In genomic region chr9:61279044-61279543, GRCm38 (mm10) we compare ENCODE assay signal across 10 mouse cellular contexts.
A peak's percentile ranks its signal among the peaks of the same experiment; 100 is the strongest.
DNase-seq lines count a peak whose midpoint lies in the region; ATAC-seq lines count a peak whose summit lies in the region.
"Had no signal": no experiment of that assay in that cellular context is flagged by ENCODE, and none has a peak within 500 bp of the region (broad histone marks: within the 10 kb centered on the region; RNA-seq: fewer than 3 reads in every experiment).

No protein-coding gene starts in this region.

- no peak overlapping the region; the same call in 1 of the 2 replicates for H3K4me2 ChIP-seq in lung, embryonic 15.5 days
- 0 out of 2 replicates have a peak overlapping the region, but pooled peaks have one; percentile 25 for H3K4me2 ChIP-seq in hindbrain, embryonic 15.5 days
- H3K4me2 ChIP-seq: limb, embryonic 15.5 days had no signal

- ATAC-seq in lung, embryonic 15.5 days (ENCODE audit: borderline replicate concordance, extremely low read depth, low FRiP score, low TSS enrichment), result peak; percentile 21; the same call in 1 of the 2 replicates
- ATAC-seq in hindbrain, embryonic 15.5 days (ENCODE audit: low FRiP score, low read depth), result peak; percentile 46; the same call in 1 of the 2 replicates

- no peak overlapping the region for H3K9ac ChIP-seq in lung, embryonic 15.5 days
- H3K9ac ChIP-seq in hindbrain, embryonic 15.5 days, result no peak overlapping the region
- H3K9ac ChIP-seq: limb, embryonic 15.5 days had no signal

- 48% methylated on average over 9 of the region's 9 CpGs for WGBS in lung, embryonic 15.5 days
- 13% methylated on average over 9 of the region's 9 CpGs for WGBS in hindbrain, embryonic 15.5 days

- no peaks in the 10 kb centered on the region for H3K36me3 ChIP-seq in lung, embryonic 15.5 days
- no peaks in the 10 kb centered on the region for H3K36me3 ChIP-seq in hindbrain, embryonic 15.5 days
- H3K36me3 ChIP-seq: limb, embryonic 15.5 days had no signal

- peak; percentile 12 for DNase-seq in cerebellum, adult 9-10 months
- DNase-seq in cerebellum, adult 8-10 months, result no peak
- DNase-seq in lung, adult 18-20 months, result no peak
- peak; percentile 68 for DNase-seq in retina, embryonic 14.5 days (ENCODE audit: low spot score)
- DNase-seq in natural killer cell, adult 2 months (ENCODE audit: low spot score in 2 of 2), result no peak
- DNase-seq in ovary, postnatal 14 days (ENCODE audit: low spot score), result no peak

- peak overlapping the region; percentile 49; the same call in 1 of the 2 replicates for H3K27ac ChIP-seq in lung, embryonic 15.5 days
- H3K27ac ChIP-seq in hindbrain, embryonic 15.5 days (replicated peaks), result 0 out of 2 replicates have a peak overlapping the region, but pooled peaks have one; percentile 21
- H3K27ac ChIP-seq: limb, embryonic 15.5 days had no signal

- H3K27me3 ChIP-seq in lung, embryonic 15.5 days, result peaks cover 78% of the 10 kb centered on the region
- H3K27me3 ChIP-seq in hindbrain, embryonic 15.5 days, result 0 out of 2 replicates have a peak, but pooled peaks cover 5% of the 10 kb centered on the region

- H3K4me1 ChIP-seq in lung, embryonic 15.5 days, result peaks cover 23% of the 10 kb centered on the region
- H3K4me1 ChIP-seq in hindbrain, embryonic 15.5 days (replicated peaks), result peaks cover 27% of the 10 kb centered on the region

- H3K4me3 ChIP-seq in lung, embryonic 15.5 days, result no peak overlapping the region
- no peak overlapping the region for H3K4me3 ChIP-seq in hindbrain, embryonic 15.5 days
- H3K4me3 ChIP-seq: limb, embryonic 15.5 days; myocyte had no signal

- H3K9me3 ChIP-seq in lung, embryonic 15.5 days, result no peaks in the 10 kb centered on the region
- no peaks in the 10 kb centered on the region for H3K9me3 ChIP-seq in hindbrain, embryonic 15.5 days
- H3K9me3 ChIP-seq: limb, embryonic 15.5 days had no signal

Comparison
In these comparisons a context has a peak if more than half of its experiments do, and no peak if none do; other contexts are left out.
1. DNase-seq: peak in cerebellum, adult 9-10 months (single experiment) and retina, embryonic 14.5 days (single experiment); none in cerebellum, adult 8-10 months (single experiment), lung, adult 18-20 months (0 of 2), natural killer cell, adult 2 months (0 of 2) and ovary, postnatal 14 days (single experiment).